Mouse (Mus musculus): ENCODE data around the gene Fhl1.

Gene Fhl1

GRCm38 (mm10) chrX:56731306-56732201 lies at the start of gene Fhl1:
Gene Fhl1, plus strand, starts transcription at chrX:56731787.
- peak; percentile 75 to 79 for DNase-seq

GRCm38 (mm10) chrX:56682156-56682720 lies 49.3 kb upstream of the Fhl1 start:
- no peak for DNase-seq

GRCm38 (mm10) chrX:56683521-56683920 lies 48.1 kb upstream of the Fhl1 start:
- DNase-seq, result no peak

- no peak for DNase-seq
These were observed 39.0 kb upstream of the Fhl1 start for GRCm38 (mm10) chrX:56692554-56692953.

GRCm38 (mm10) chrX:56694539-56694938 lies 37.0 kb upstream of the Fhl1 start:
- DNase-seq, result no peak

GRCm38 (mm10) chrX:56697199-56697780 lies 34.3 kb upstream of the Fhl1 start:
- no peak for DNase-seq

- no peak for DNase-seq
These were observed 33.7 kb upstream of the Fhl1 start for GRCm38 (mm10) chrX:56697886-56698285.

GRCm38 (mm10) chrX:56701261-56701660 lies 30.3 kb upstream of the Fhl1 start:
- no peak for DNase-seq

- no peak for DNase-seq
These were observed 27.5 kb upstream of the Fhl1 start for GRCm38 (mm10) chrX:56703965-56704562.

- no peak for DNase-seq
These were observed 22.8 kb upstream of the Fhl1 start for GRCm38 (mm10) chrX:56708592-56709370.

- DNase-seq, result no peak
These were observed 21.1 kb upstream of the Fhl1 start for GRCm38 (mm10) chrX:56710522-56710921.

GRCm38 (mm10) chrX:56712666-56713065 lies 18.9 kb upstream of the Fhl1 start:
- no peak for DNase-seq

GRCm38 (mm10) chrX:56722559-56722958 lies 9.0 kb upstream of the Fhl1 start:
- DNase-seq, result no peak

GRCm38 (mm10) chrX:56728507-56728906 lies 3.1 kb upstream of the Fhl1 start:
- DNase-seq, result no peak

- DNase-seq, result peak in 1 of 2 experiments; percentile 47
These were observed 720 bp upstream of the Fhl1 start for GRCm38 (mm10) chrX:56730828-56731305.

GRCm38 (mm10) chrX:56732401-56732800 lies 814 bp downstream of the Fhl1 start:
- DNase-seq, result peak; percentile 16 to 20

- DNase-seq, result no peak
These were observed 2.8 kb downstream of the Fhl1 start for GRCm38 (mm10) chrX:56734436-56734835.

- DNase-seq, result no peak
These were observed 4.6 kb downstream of the Fhl1 start for GRCm38 (mm10) chrX:56736226-56736625.

- no peak for DNase-seq
These were observed 6.4 kb downstream of the Fhl1 start for GRCm38 (mm10) chrX:56737848-56738554.

- DNase-seq, result no peak
These were observed 9.8 kb downstream of the Fhl1 start for GRCm38 (mm10) chrX:56741428-56741827.

- no peak for DNase-seq
These were observed 19.9 kb downstream of the Fhl1 start for GRCm38 (mm10) chrX:56751536-56751935.

- DNase-seq, result no peak
These were observed 20.6 kb downstream of the Fhl1 start for GRCm38 (mm10) chrX:56752144-56752543.

Data from cerebellum, postnatal 25 days (tissue).